Mouse (Mus musculus) limb, embryonic 13.5 days (tissue): ENCODE measurements around the gene Ctdspl. TPM values are rescaled to one million over a fixed set of nuclear protein-coding genes. Genes with fewer than 3 reads are reported as not detected.

Experiments
- ATAC-seq: fragments of 200-750 bp; cut with Nextera tagmentation; 2 replicates; pipeline ENCODE4 v1.8.0; 2017; ENCODE audit warnings: low read depth, moderate number of reproducible peaks, moderate TSS enrichment; ENCODE audit not compliant: low FRiP score
- H3K27ac ChIP-seq: fragments of 300-500 bp; sonication (generic); 2 replicates; pipeline ENCODE4 v1.5.1; 2015; ENCODE audit warnings: inconsistent platforms, mild to moderate bottlenecking, moderate library complexity
- H3K27me3 ChIP-seq: fragments of 300-500 bp; sonication (generic); 2 replicates; pipeline ENCODE4 v1.6.1; 2015; ENCODE audit warnings: mild to moderate bottlenecking, inconsistent platforms
- H3K36me3 ChIP-seq: fragments of 300-500 bp; sonication (generic); 2 replicates; pipeline ENCODE4 v1.6.1; 2015; ENCODE audit warnings: inconsistent platforms, mild to moderate bottlenecking, moderate library complexity
- H3K4me1 ChIP-seq: fragments of 300-500 bp; sonication (generic); 2 replicates; pipeline ENCODE4 v1.6.1; 2015; ENCODE audit warnings: inconsistent platforms
- H3K4me2 ChIP-seq: fragments of 300-500 bp; sonication (generic); replicated peaks from 2 replicates; pipeline ENCODE4 v1.6.1; 2015; ENCODE audit warnings: inconsistent platforms, mild to moderate bottlenecking, moderate library complexity
- H3K4me3 ChIP-seq: fragments of 300-500 bp; sonication (generic); 2 replicates; pipeline ENCODE4 v1.5.1; 2015; ENCODE audit warnings: moderate library complexity, mild to moderate bottlenecking, inconsistent platforms
- H3K9ac ChIP-seq: fragments of 300-500 bp; sonication (generic); 2 replicates; pipeline ENCODE4 v1.6.1; 2015; ENCODE audit warnings: mild to moderate bottlenecking, inconsistent platforms
- H3K9me3 ChIP-seq: fragments of 300-500 bp; sonication (generic); 2 replicates; pipeline ENCODE4 v1.6.1; 2016; ENCODE audit warnings: inconsistent platforms
- WGBS: fragments of 180-500 bp; shearing (Covaris S2); methylation state at CpG from one replicate; pipeline ENCODE4 v1.1.7; 2015; 5-methylcytosine and 5-hydroxymethylcytosine counted together
- polyA plus RNA-seq: library from polyadenylated mRNA; unstranded; fragments of >200 nt; fragmentation: Nextera tagmentation; extraction: Ambion mirVana; gene quantifications from 2 replicates; pipeline ENCODE4 v1.2.1, GENCODE M21; 2015

The Ctdspl gene
- polyA plus RNA-seq, 1 experiment from 2014 or later: 24.8 TPM

- H3K4me2 ChIP-seq: no peak overlapping the region
- no peak for ATAC-seq
- H3K9ac ChIP-seq: no peak overlapping the region
- WGBS: 81% methylated on average over 7 of the region's 7 CpGs
- no peak overlapping the region for H3K27ac ChIP-seq
- H3K4me3 ChIP-seq: no peak overlapping the region
- no peaks in the 10 kb centered on the region for H3K27me3 ChIP-seq
- H3K36me3 ChIP-seq: no peaks in the 10 kb centered on the region
- H3K9me3 ChIP-seq: no peaks in the 10 kb centered on the region
- peaks cover 22% of the 10 kb centered on the region for H3K4me1 ChIP-seq
Measured at GRCm38 (mm10) chr9:119058245-119058644, 132.0 kb downstream of the Ctdspl start.

- no peak for ATAC-seq
Measured at GRCm38 (mm10) chr9:119060701-119061100, 134.4 kb downstream of the Ctdspl start.

GRCm38 (mm10) chr9:119063036-119063644 is 136.9 kb downstream of the Ctdspl start:
- ATAC-seq: no peak; the same call in 1 of the 2 replicates
- WGBS: 31% methylated on average over 19 of the region's 19 CpGs
- Histone ChIP-seq H3K4me1 (peaks cover 31% of the 10 kb centered on the region), H3K9ac (0 out of 2 replicates have a peak overlapping the region, but pooled peaks have one; percentile 2), H3K4me3 (no peak overlapping the region), H3K27ac (no peak overlapping the region), H3K36me3 (no peaks in the 10 kb centered on the region), H3K4me2 (peak overlapping the region; percentile 9; the same call in 1 of the 2 replicates), H3K27me3 (no peaks in the 10 kb centered on the region), H3K9me3 (no peaks in the 10 kb centered on the region)

More at GRCm38 (mm10) chr9:119060701-119061100, 134.4 kb downstream of the Ctdspl start:
- Histone ChIP-seq H3K4me1 (peaks cover 25% of the 10 kb centered on the region), H3K4me2 (no peak overlapping the region), H3K4me3 (no peak overlapping the region), H3K9me3 (no peaks in the 10 kb centered on the region), H3K36me3 (no peaks in the 10 kb centered on the region), H3K27ac (no peak overlapping the region), H3K9ac (no peak overlapping the region), H3K27me3 (no peaks in the 10 kb centered on the region)
- WGBS: 90% methylated on average over 10 of the region's 10 CpGs

- H3K4me3 ChIP-seq: no peak overlapping the region
- no peaks in the 10 kb centered on the region for H3K27me3 ChIP-seq
- no peak for ATAC-seq
- H3K9ac ChIP-seq: no peak overlapping the region
- no peak overlapping the region for H3K4me2 ChIP-seq
- 59% methylated on average over 4 of the region's 4 CpGs for WGBS
- H3K4me1 ChIP-seq: peaks cover 30% of the 10 kb centered on the region
- H3K36me3 ChIP-seq: no peaks in the 10 kb centered on the region
- no peaks in the 10 kb centered on the region for H3K9me3 ChIP-seq
- H3K27ac ChIP-seq: no peak overlapping the region
Measured at GRCm38 (mm10) chr9:119064296-119064695, 138.0 kb downstream of the Ctdspl start.

- Histone ChIP-seq H3K4me1 (peaks cover 28% of the 10 kb centered on the region), H3K27me3 (no peaks in the 10 kb centered on the region), H3K36me3 (peaks cover 16% of the 10 kb centered on the region), H3K9me3 (no peaks in the 10 kb centered on the region), H3K4me3 (no peak overlapping the region), H3K27ac (no peak overlapping the region), H3K9ac (no peak overlapping the region), H3K4me2 (no peak overlapping the region)
- ATAC-seq: peak; percentile 62; the same call in 1 of the 2 replicates
- 2% methylated on average over 6 of the region's 6 CpGs for WGBS
Measured at GRCm38 (mm10) chr9:119067601-119068000, 141.3 kb downstream of the Ctdspl start.

- Histone ChIP-seq H3K9ac (no peak overlapping the region), H3K36me3 (peaks cover 21% of the 10 kb centered on the region), H3K4me3 (no peak overlapping the region), H3K27me3 (no peaks in the 10 kb centered on the region), H3K4me2 (no peak overlapping the region), H3K27ac (no peak overlapping the region), H3K9me3 (no peaks in the 10 kb centered on the region), H3K4me1 (peaks cover 21% of the 10 kb centered on the region)
- WGBS: 89% methylated on average over 11 of the region's 11 CpGs
- no peak for ATAC-seq
Measured at GRCm38 (mm10) chr9:119068266-119068665, 142.0 kb downstream of the Ctdspl start.

- H3K27me3 ChIP-seq: no peaks in the 10 kb centered on the region
- H3K9ac ChIP-seq: no peak overlapping the region
- H3K4me3 ChIP-seq: no peak overlapping the region
- no peaks in the 10 kb centered on the region for H3K9me3 ChIP-seq
- H3K27ac ChIP-seq: no peak overlapping the region
- ATAC-seq: no peak
- peaks cover 42% of the 10 kb centered on the region for H3K36me3 ChIP-seq
- no peak overlapping the region for H3K4me2 ChIP-seq
- peaks cover 8% of the 10 kb centered on the region for H3K4me1 ChIP-seq
- 83% methylated on average over 13 of the region's 13 CpGs for WGBS
Measured at GRCm38 (mm10) chr9:119070173-119070825, 144.0 kb downstream of the Ctdspl start.

GRCm38 (mm10) chr9:119071786-119072185 is 145.5 kb downstream of the Ctdspl start:
- no peak overlapping the region for H3K27ac ChIP-seq
- H3K4me3 ChIP-seq: no peak overlapping the region
- H3K4me2 ChIP-seq: no peak overlapping the region
- H3K36me3 ChIP-seq: peaks cover 56% of the 10 kb centered on the region
- WGBS: 82% methylated on average over 9 of the region's 9 CpGs
- peaks cover 8% of the 10 kb centered on the region for H3K4me1 ChIP-seq
- ATAC-seq: no peak
- H3K9me3 ChIP-seq: no peaks in the 10 kb centered on the region
- H3K9ac ChIP-seq: no peak overlapping the region
- H3K27me3 ChIP-seq: no peaks in the 10 kb centered on the region

- Histone ChIP-seq H3K27me3 (no peaks in the 10 kb centered on the region), H3K4me2 (no peak overlapping the region), H3K27ac (no peak overlapping the region), H3K9ac (no peak overlapping the region), H3K4me1 (no peaks in the 10 kb centered on the region), H3K36me3 (peaks cover 69% of the 10 kb centered on the region), H3K9me3 (no peaks in the 10 kb centered on the region), H3K4me3 (no peak overlapping the region)
- ATAC-seq: no peak
- WGBS: 74% methylated on average over 15 of the region's 15 CpGs
Measured at GRCm38 (mm10) chr9:119073184-119073895, 147.1 kb downstream of the Ctdspl start.

GRCm38 (mm10) chr9:119075685-119076084 is 149.4 kb downstream of the Ctdspl start:
- no peaks in the 10 kb centered on the region for H3K27me3 ChIP-seq
- H3K9me3 ChIP-seq: no peaks in the 10 kb centered on the region
- no peak overlapping the region for H3K9ac ChIP-seq
- H3K36me3 ChIP-seq: peaks cover 84% of the 10 kb centered on the region
- 0 out of 2 replicates have a peak, but pooled peaks have one; percentile 33 for ATAC-seq
- H3K4me2 ChIP-seq: no peak overlapping the region
- no peaks in the 10 kb centered on the region for H3K4me1 ChIP-seq
- H3K4me3 ChIP-seq: no peak overlapping the region
- H3K27ac ChIP-seq: no peak overlapping the region
- 77% methylated on average over 16 of the region's 16 CpGs for WGBS

- Histone ChIP-seq H3K9me3 (no peaks in the 10 kb centered on the region), H3K9ac (no peak overlapping the region), H3K4me1 (peaks cover 15% of the 10 kb centered on the region), H3K36me3 (peaks cover 76% of the 10 kb centered on the region), H3K27me3 (no peaks in the 10 kb centered on the region), H3K4me3 (no peak overlapping the region), H3K4me2 (no peak overlapping the region), H3K27ac (no peak overlapping the region)
- WGBS: 76% methylated on average over 5 of the region's 5 CpGs
- ATAC-seq: no peak
Measured at GRCm38 (mm10) chr9:119080040-119080675, 153.9 kb downstream of the Ctdspl start.

- Histone ChIP-seq H3K9ac (peak overlapping the region; percentile 45), H3K27ac (peak overlapping the region; percentile 22; the same call in 1 of the 2 replicates), H3K4me1 (peaks cover 28% of the 10 kb centered on the region), H3K4me3 (no peak overlapping the region), H3K9me3 (no peaks in the 10 kb centered on the region), H3K36me3 (peaks cover 58% of the 10 kb centered on the region), H3K4me2 (no peak overlapping the region), H3K27me3 (no peaks in the 10 kb centered on the region)
- ATAC-seq: no peak
- WGBS: 16% methylated on average over 8 of the region's 8 CpGs
Measured at GRCm38 (mm10) chr9:119082039-119082438, 155.8 kb downstream of the Ctdspl start.
